Comparison of ENCODE assay signal across 19 mouse cellular contexts in genomic region chr7:48963554-48963953, GRCm38 (mm10). TPM values are rescaled to one million over a fixed set of nuclear protein-coding genes. Genes with fewer than 3 reads are reported as not detected.
DNase-seq lines count a peak whose midpoint lies in the region; ATAC-seq lines count a peak whose summit lies in the region.
"Had no signal": no experiment of that assay in that cellular context is flagged by ENCODE, and none has a peak within 500 bp of the region (broad histone marks: within the 10 kb centered on the region; RNA-seq: fewer than 3 reads in every experiment).

No protein-coding gene starts in this region.

- intact Hi-C loops in gastrocnemius, postnatal 14 days (cut with DNase I; ENCODE audit: low total_unique reads): no loop called here

- H3K4me1 ChIP-seq in forebrain, embryonic 14.5 days (ENCODE audit: control insufficient read depth, insufficient read depth, low read length): peaks cover 4% of the 10 kb centered on the region; the same call in 1 of the 2 replicates
- H3K4me1 ChIP-seq in forebrain, embryonic 10.5 days: peaks cover 57% of the 10 kb centered on the region
- peaks cover 97% of the 10 kb centered on the region for H3K4me1 ChIP-seq in hindbrain, embryonic 10.5 days (replicated peaks)
- peaks cover 57% of the 10 kb centered on the region for H3K4me1 ChIP-seq in hindbrain, embryonic 16.5 days (ENCODE audit: control insufficient read depth, insufficient read depth, low read depth, low read length)
- H3K4me1 ChIP-seq in midbrain, embryonic 16.5 days (ENCODE audit: control insufficient read depth, insufficient read depth, low read length): peaks cover 73% of the 10 kb centered on the region

- 0 out of 2 replicates have a peak overlapping the region, but pooled peaks have one; percentile 21 for H3K9ac ChIP-seq in forebrain, embryonic 14.5 days (ENCODE audit: low read length)
- peak overlapping the region; percentile 56 for H3K9ac ChIP-seq in hindbrain, embryonic 16.5 days (ENCODE audit: low read depth, low read length)
- peak overlapping the region; percentile 55 for H3K9ac ChIP-seq in midbrain, embryonic 16.5 days (ENCODE audit: low read depth, low read length)

- H3K27me3 ChIP-seq in forebrain, embryonic 14.5 days (replicated peaks; ENCODE audit: control insufficient read depth, insufficient read depth, low read length): peaks cover 27% of the 10 kb centered on the region
- H3K27me3 ChIP-seq in forebrain, embryonic 10.5 days (ENCODE audit: poor library complexity, severe bottlenecking): peaks cover 95% of the 10 kb centered on the region
- peaks cover 66% of the 10 kb centered on the region for H3K27me3 ChIP-seq in hindbrain, embryonic 10.5 days (ENCODE audit: insufficient read depth, poor library complexity, severe bottlenecking)
- no peaks in the 10 kb centered on the region; the same call in 1 of the 2 replicates for H3K27me3 ChIP-seq in hindbrain, embryonic 16.5 days (replicated peaks; ENCODE audit: control insufficient read depth, insufficient read depth, low read length)
- no peaks in the 10 kb centered on the region for H3K27me3 ChIP-seq in midbrain, embryonic 16.5 days (ENCODE audit: control insufficient read depth, insufficient read depth, low read depth, low read length)

- ATAC-seq in forebrain, embryonic 14.5 days: no peak
- ATAC-seq in hindbrain, embryonic 16.5 days: no peak
- ATAC-seq in midbrain, embryonic 16.5 days: no peak

- H3K27ac ChIP-seq in forebrain, embryonic 14.5 days (ENCODE audit: low read depth, low read length): no peak overlapping the region
- H3K27ac ChIP-seq in forebrain, embryonic 10.5 days: no peak overlapping the region
- H3K27ac ChIP-seq in hindbrain, embryonic 10.5 days: peak overlapping the region; percentile 74; the same call in 1 of the 2 replicates
- H3K27ac ChIP-seq in hindbrain, embryonic 16.5 days (ENCODE audit: low read depth, low read length): peak overlapping the region; percentile 40; the same call in 1 of the 2 replicates
- no peak overlapping the region for H3K27ac ChIP-seq in midbrain, embryonic 16.5 days (ENCODE audit: low read length)
- H3K27ac ChIP-seq: embryonic facial prominence, embryonic 10.5 days had no signal

- no peak overlapping the region for H3K4me3 ChIP-seq in forebrain, embryonic 14.5 days (ENCODE audit: low read depth, low read length)
- H3K4me3 ChIP-seq in forebrain, embryonic 10.5 days: no peak overlapping the region
- peak overlapping the region; percentile 68 for H3K4me3 ChIP-seq in hindbrain, embryonic 10.5 days
- H3K4me3 ChIP-seq in hindbrain, embryonic 16.5 days (ENCODE audit: low read length): peak overlapping the region; percentile 4; the same call in 1 of the 2 replicates
- peak overlapping the region; percentile 10; the same call in 1 of the 2 replicates for H3K4me3 ChIP-seq in midbrain, embryonic 16.5 days (ENCODE audit: low read depth, low read length)
- H3K4me3 ChIP-seq: embryonic facial prominence, embryonic 10.5 days; erythroblast, embryonic 14.5 days had no signal

- no peaks in the 10 kb centered on the region for H3K36me3 ChIP-seq in forebrain, embryonic 14.5 days (ENCODE audit: control insufficient read depth, insufficient read depth, low read length)
- no peaks in the 10 kb centered on the region for H3K36me3 ChIP-seq in forebrain, embryonic 10.5 days (replicated peaks)
- H3K36me3 ChIP-seq in hindbrain, embryonic 10.5 days: peaks cover 8% of the 10 kb centered on the region
- H3K36me3 ChIP-seq in hindbrain, embryonic 16.5 days (ENCODE audit: control insufficient read depth, insufficient read depth, low read length): no peaks in the 10 kb centered on the region
- no peaks in the 10 kb centered on the region for H3K36me3 ChIP-seq in midbrain, embryonic 16.5 days (ENCODE audit: control insufficient read depth, insufficient read depth, low read length)
- H3K36me3 ChIP-seq: embryonic facial prominence, embryonic 10.5 days had no signal

- DNase-seq in forebrain, embryonic 14.5 days (ENCODE audit: low spot score): no peak
- no peak for DNase-seq in forebrain, embryonic 10.5 days (ENCODE audit: extremely low spot score, low spot score)
- DNase-seq in hindbrain, embryonic 10.5 days (ENCODE audit: low spot score): no peak
- DNase-seq in MN1 (ENCODE audit: low spot score): no peak
- no peak for DNase-seq in kidney, postnatal 25 days
- no peak for DNase-seq in gastrocnemius, postnatal 14 days
- DNase-seq: adrenal gland, postnatal 36 days; gastrocnemius, postnatal 25 days; heart, postnatal 14 days; kidney, adult 9 months; layer of hippocampus, postnatal 36 days; lung, adult 2 months; lung, postnatal 36 days; spleen, adult 18-20 months; thymus, adult 2 months had no signal

- 63% methylated on average over 4 of the region's 4 CpGs for whole genome bisulfite sequencing in forebrain, embryonic 14.5 days
- 76% methylated on average over 4 of the region's 4 CpGs for WGBS in forebrain, embryonic 10.5 days
- WGBS in hindbrain, embryonic 10.5 days: 44% methylated on average over 4 of the region's 4 CpGs
- 23% methylated on average over 4 of the region's 4 CpGs for WGBS in hindbrain, embryonic 16.5 days
- WGBS in midbrain, embryonic 16.5 days: 37% methylated on average over 4 of the region's 4 CpGs

- H3K9me3 ChIP-seq in forebrain, embryonic 14.5 days (replicated peaks; ENCODE audit: control insufficient read depth, low read length): no peaks in the 10 kb centered on the region
- no peaks in the 10 kb centered on the region for H3K9me3 ChIP-seq in forebrain, embryonic 10.5 days
- no peaks in the 10 kb centered on the region for H3K9me3 ChIP-seq in hindbrain, embryonic 10.5 days
- H3K9me3 ChIP-seq in hindbrain, embryonic 16.5 days (ENCODE audit: control insufficient read depth, low read length): no peaks in the 10 kb centered on the region
- no peaks in the 10 kb centered on the region for H3K9me3 ChIP-seq in midbrain, embryonic 16.5 days (replicated peaks; ENCODE audit: control insufficient read depth, low read length, poor library complexity, severe bottlenecking)
- H3K9me3 ChIP-seq: embryonic facial prominence, embryonic 10.5 days had no signal

- H3K4me2 ChIP-seq in forebrain, embryonic 14.5 days (ENCODE audit: low read length): no peak overlapping the region
- peak overlapping the region; percentile 81 for H3K4me2 ChIP-seq in hindbrain, embryonic 16.5 days (ENCODE audit: low read length)
- H3K4me2 ChIP-seq in midbrain, embryonic 16.5 days (ENCODE audit: low read length): peak overlapping the region; percentile 45

RNA-seq across cellular contexts. Expression of gene Nav2, which starts 55.0 kb away (rescaled TPM):
- 6.3 and 15.5 TPM in 2 replicates for polyA plus RNA-seq in forebrain, embryonic 14.5 days (2014; fragmentation: Nextera tagmentation; extraction: Ambion mirVana)
- polyA plus RNA-seq in forebrain, embryonic 10.5 days (2016; fragmentation: Nextera tagmentation; extraction: Ambion mirVana): 4.5 and 6.1 TPM in 2 replicates
- 19.1 and 25.6 TPM in 2 replicates for polyA plus RNA-seq in hindbrain, embryonic 10.5 days (2016; fragmentation: Nextera tagmentation; extraction: Ambion mirVana)
- polyA plus RNA-seq in hindbrain, embryonic 16.5 days (2015; fragmentation: Nextera tagmentation; extraction: Ambion mirVana): 23.0 and 27.9 TPM in 2 replicates
- 21.5 and 23.6 TPM in 2 replicates for polyA plus RNA-seq in midbrain, embryonic 16.5 days (2015; fragmentation: Nextera tagmentation; extraction: Ambion mirVana)
- 10 to 100 TPM; 26.2 to 39.3 TPM for total RNA-seq in gastrocnemius, postnatal 14 days (2021)

Comparison
In these comparisons a context has a peak if more than half of its experiments do, and no peak if none do; other contexts are left out.
1. H3K27ac ChIP-seq: peak in hindbrain, embryonic 10.5 days (single experiment) and hindbrain, embryonic 16.5 days (single experiment); none in forebrain, embryonic 14.5 days (single experiment), forebrain, embryonic 10.5 days (single experiment) and midbrain, embryonic 16.5 days (single experiment).
2. H3K4me3 ChIP-seq: peak in hindbrain, embryonic 10.5 days (single experiment), hindbrain, embryonic 16.5 days (single experiment) and midbrain, embryonic 16.5 days (single experiment); none in forebrain, embryonic 14.5 days (single experiment) and forebrain, embryonic 10.5 days (single experiment).
3. Peak in every context shown above with its lines, with median percentiles within 50 percentile points of each other: H3K9ac ChIP-seq.